Mouse (Mus musculus) cerebellum, adult (tissue): ENCODE data around the gene Olfr577.

Experiments
- ATAC-seq: cut with Nextera tagmentation; 2 replicates; pipeline ENCODE4 v1.9.2; 2017; ENCODE audit warnings: mild to moderate bottlenecking, moderate library complexity, mixed read lengths; ENCODE audit not compliant: insufficient number of reproducible peaks, low FRiP score, low TSS enrichment

The Olfr577 gene

DNA sequence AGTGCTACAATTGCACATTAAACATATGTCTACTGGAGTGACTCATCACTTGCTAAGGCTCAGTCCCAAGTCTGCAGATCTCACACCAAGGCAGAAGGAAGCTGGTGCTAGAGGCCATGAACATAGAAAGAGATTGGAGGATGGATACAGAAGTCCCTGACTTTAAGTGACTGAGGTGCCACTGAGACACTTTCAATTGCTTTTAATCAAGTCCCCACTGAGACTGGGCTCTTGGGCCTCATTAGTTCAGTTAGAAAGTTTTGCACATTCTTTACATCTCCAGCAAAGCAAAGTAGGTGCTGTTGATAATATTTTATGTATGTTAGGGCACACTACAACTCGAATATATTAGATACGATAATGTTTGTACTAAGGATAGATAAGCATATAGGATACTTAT is at the start of gene Olfr577:
Gene Olfr577, minus strand, starts transcription at position 101 of the 400 bp plus-strand sequence.
- ATAC-seq = no peak

DNA sequence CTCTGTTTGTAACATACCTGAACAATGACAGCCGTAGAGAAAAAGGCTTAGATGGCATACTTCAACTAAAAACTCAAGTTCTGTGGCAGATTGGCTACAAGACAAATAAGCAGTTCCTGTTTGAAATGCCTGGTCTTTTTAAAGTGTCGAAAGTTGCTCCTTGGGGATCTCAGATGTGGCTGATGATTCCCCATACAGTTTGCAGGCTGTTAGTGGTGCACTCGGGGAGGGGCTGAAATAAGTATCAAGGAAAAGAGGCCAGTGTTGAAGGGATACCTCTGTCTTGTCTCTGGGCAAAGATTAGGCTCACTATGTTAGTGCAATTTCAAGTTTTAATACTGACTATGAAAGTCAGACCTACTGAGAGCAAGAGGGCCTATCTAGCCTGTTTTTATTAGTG is 13.5 kb upstream of the Olfr577 start, which contains the start of gene Olfr578:
Gene Olfr578, minus strand, starts transcription at position 101 of the 400 bp plus-strand sequence.
- ATAC-seq = no peak

DNA sequence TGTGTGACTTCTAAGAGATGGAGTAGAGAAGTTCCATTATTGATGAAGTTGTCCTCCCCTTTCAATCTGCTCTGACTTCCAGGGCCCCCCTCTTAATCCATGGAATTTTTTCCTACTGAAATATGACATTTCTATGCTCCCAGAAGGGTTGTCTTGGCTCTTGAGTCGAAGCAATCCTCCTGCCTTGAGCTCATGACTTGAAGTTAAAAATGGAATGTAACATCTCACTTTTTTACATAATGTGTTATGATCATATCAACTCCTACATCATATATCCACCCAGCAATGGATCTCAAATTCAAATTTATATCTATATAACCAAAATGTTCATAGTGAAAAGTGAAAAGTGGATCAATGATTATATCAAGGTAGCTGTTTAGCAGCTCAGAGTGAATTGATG is 1.3 kb downstream of the Olfr577 start:
- ATAC-seq = no peak

DNA sequence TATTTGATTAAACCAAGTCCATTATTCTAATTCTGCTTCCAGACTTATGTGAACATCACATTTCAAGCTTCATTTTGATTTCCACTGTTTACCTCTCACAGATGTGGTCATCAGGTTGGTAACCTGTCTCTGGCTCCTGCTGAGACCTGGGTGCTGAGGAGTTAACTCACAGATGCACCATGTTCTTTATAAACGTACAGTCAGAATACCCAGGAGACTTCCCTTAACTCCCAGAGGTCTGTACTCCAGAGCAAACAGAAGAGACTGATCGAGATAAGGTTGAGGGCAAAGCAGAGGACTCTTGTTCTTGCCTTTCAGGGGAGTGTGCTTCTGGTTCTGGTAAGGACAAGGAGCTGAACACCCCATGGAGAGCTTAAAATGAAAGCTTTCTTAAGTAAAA is 13.4 kb downstream of the Olfr577 start, which contains the start of gene Olfr576:
Gene Olfr576, plus strand, starts transcription at position 301 of the 400 bp plus-strand sequence.
- no peak for ATAC-seq

DNA sequence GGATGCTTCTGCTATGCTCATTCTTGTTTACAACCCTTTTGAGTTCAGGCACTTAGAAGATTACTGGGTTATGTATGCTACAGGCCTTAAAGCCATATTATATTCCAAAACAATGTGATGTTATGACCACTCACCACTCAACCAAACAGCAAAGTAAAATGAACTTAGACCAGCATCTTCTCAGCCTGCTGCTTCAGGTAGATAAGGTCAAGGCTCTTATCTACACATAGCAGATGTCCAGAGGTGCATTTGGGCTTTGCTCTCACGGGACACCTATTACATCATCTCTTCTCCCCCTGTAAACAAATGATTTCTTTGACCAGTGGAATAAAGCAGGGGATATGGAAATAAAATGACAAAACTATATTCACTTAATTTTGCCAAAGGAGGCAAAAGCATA is 17.1 kb downstream of the Olfr577 start, which contains the start of gene Olfr575:
Gene Olfr575, minus strand, starts transcription at position 183 of the 400 bp plus-strand sequence.
- ATAC-seq = no peak

DNA sequence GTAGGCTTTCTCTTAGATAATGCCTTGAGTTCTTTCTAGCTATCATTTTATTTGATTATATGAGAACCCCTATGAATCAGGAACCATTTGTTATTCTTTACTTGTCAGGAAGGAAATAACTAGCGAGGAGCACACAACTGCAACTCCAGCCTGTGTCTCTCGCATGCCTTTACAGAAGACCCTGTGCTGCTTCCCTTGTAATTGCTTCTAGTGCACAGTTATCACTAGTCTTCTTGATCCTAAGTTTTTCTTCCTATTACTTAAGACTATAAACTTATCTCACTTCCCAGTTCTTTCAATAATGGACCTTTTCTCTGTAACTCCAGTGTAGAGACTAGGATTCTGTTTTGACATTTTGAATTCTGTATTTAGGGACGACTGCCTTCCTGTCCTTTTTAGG is 17.6 kb downstream of the Olfr577 start:
- ATAC-seq = no peak

DNA sequence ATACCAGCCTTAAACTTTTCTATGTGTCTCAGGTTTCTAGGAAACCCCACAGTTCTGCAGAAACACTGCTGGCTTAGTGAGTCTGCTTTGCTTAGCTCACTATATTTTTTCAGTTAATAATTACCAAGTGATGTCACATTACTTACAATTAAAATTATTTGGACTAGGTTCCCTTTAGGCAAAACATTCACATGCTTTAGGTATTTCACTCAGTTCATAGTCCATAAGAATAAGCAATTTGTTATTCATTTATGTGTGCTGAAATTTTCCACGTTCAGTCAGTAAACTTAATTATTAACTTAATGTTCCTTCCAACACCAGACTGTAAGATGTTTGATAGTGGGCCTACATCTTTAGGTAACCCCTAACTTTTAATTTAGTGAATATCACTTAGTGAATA is 25.0 kb downstream of the Olfr577 start:
- ATAC-seq = no peak

DNA sequence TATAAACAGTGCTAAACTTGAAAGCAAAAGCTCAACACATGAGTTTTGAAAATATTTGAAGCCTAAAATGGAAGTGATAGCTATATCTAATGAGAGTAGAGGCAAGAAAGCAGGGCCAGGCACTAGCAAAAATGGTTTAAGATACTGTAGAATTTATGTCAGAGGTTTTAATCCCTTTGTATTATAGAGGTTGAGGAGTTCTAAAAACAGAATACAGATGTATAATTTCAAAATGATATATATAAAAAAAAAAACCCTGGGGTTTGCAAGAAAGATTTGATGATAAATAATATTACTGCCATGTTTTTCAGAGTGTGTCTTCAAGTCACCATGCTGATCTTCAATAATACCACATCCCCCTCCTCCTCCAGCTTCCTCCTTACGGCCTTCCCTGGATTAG is 27.6 kb downstream of the Olfr577 start, which contains the start of gene Olfr574:
Gene Olfr574, plus strand, starts transcription at position 301 of the 400 bp plus-strand sequence.
- ATAC-seq = no peak

DNA sequence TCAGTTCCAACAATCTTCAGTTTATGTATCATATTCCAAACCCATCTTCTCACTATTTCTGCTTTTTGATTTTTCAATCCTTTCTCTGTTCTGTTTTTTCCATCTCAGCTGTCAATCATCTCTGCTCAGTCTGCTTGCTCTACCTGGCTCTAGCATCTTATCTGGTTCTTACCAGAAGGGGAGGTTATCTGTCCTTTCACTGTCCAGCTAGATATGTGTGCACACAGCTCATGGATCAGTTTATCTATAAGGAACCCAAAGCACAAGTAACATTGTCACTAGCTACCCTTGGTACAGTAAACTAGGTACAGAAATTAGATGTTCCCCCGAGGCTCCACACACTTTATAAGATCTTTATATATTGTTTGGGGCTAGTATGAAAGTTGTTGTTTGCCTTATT is 32.3 kb downstream of the Olfr577 start:
- no peak for ATAC-seq

DNA sequence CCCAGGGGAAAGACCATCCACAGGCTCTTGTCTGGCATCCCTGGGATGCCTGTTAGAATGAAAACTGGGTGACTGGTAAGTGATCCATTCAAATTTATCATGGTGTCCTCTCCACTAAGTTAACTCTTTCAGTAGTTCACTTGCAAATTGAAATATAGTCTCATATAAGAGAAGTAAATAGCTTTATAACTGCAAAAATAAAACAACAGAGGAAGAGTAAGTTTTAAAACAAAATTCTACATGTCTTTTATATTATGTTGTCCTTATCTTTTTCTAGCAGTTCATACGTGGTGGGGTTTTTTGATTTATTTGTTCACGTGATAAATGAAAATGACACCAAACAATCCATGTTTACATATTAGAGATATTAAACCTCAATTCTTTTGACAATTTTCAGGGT is 33.3 kb downstream of the Olfr577 start, which contains the start of gene Olfr573-ps1:
Gene Olfr573-ps1, minus strand, starts transcription at position 101 of the 400 bp plus-strand sequence.
- ATAC-seq = no peak

DNA sequence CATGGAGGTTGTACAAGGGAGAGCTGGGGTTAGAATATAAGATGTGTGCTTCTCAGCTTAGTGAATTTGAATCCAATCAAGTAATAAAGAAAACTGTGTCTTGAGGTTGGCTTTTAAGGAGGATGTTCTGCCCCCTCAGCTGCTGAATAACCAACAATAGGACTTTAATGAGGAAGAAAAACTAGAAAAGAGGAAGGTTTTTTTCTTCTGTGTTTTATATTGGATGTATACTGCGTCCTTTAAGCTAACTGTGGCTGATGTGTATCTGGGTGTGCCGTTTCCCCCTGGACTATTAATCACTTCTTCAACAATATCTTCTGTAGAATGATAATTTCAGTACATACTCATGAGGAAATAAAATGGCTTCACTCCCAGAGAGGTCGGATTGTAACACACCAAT is 48.6 kb downstream of the Olfr577 start:
- no peak for ATAC-seq

DNA sequence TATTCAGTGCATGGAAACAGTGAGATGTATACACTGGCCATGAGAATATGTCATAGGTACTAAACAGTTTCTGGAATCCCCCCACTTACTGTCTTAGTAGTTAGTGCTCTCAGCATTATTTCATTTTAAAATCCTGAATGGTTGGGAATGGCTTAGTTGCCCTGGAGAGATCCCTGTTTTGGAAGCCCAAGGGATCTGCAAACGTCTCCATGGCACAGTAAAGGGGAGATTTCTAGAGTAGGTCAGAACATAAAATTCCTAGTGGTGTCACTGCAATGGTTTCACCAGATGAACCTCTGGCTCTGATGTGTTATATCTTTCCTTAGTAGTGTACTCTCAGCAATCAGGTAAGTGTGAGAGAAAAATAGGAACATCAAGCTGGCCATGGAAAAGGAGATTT is 51.6 kb downstream of the Olfr577 start, which contains the start of gene Olfr572:
Gene Olfr572, plus strand, starts transcription at position 301 of the 400 bp plus-strand sequence.
- no peak for ATAC-seq
